Mouse (Mus musculus) layer of hippocampus, adult 8-10 months (tissue): ENCODE measurements around the gene Dach1. TPM values are rescaled to one million over a fixed set of nuclear protein-coding genes. Genes with fewer than 3 reads are reported as not detected.

ENCODE experiments used
- DNase-seq, 2 experiments: peaks; one replicate each; pipeline ENCODE4 v3.0.0; 2022; ENCODE audit warnings: low spot score in 2 of 2
- total RNA-seq, 4 experiments: library from RNA; stranded (reverse); gene quantifications; 2 replicates each; pipeline ENCODE4 v1.2.4; 2022

The Dach1 gene
- total RNA-seq: 1 to 10 TPM; 3.5 to 5.1 (median 4.6) TPM

DNA sequence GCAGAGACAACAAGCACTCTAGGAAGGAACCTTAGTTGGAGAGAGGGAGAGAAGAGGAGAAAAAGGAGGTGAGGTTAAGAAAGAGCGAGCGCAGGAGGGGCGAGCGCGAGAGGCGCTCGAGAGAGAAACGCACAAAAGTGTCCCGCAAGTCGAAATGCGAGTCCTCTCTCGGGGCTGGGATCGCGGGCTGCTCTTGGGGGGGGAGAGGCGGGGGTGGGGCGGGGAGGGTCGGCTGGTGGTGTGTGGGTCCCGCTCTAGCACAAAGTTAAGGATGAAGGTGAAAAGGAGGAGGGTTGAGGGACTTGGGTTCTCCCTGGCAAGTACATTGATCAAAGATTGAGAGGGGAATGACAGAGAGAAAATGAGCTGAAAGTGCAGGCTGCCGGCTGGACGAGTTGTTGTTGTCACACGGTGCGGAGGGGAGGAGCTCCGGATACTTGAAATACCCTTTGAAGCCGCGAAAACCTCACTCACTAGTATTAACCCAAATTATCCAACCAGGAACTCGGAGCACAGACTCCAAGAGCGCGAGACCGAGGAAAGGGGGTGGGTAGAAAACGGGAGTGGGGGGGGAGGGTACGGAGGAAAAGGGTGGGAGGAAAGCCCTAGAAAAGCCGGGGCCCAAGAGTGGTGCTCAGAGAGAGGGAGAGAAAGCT, at the start of gene Dach1:
Gene Dach1, minus strand, starts transcription at position 345 of the 656 bp plus-strand sequence.
- DNase-seq: peak; percentile 15

DNA sequence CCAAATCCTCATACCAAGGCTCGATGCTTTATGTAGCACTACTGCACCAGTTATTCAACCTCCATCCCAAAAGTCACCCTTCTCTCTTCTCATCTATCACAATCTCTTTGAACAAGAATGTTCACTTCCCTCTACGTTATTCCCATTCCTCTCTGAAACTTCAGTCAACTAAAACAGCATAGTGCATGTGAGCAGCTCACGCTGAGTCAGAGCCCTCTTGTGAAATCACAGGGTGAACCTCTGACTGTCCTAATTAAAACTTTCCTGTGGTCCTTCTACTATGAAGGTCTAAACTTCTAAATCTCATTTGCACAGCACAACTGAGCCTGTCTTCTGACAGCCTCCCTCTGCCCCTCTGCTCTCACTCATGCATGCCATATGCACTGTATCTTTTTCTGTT, 30.5 kb upstream of the Dach1 start:
- DNase-seq: no peak

DNA sequence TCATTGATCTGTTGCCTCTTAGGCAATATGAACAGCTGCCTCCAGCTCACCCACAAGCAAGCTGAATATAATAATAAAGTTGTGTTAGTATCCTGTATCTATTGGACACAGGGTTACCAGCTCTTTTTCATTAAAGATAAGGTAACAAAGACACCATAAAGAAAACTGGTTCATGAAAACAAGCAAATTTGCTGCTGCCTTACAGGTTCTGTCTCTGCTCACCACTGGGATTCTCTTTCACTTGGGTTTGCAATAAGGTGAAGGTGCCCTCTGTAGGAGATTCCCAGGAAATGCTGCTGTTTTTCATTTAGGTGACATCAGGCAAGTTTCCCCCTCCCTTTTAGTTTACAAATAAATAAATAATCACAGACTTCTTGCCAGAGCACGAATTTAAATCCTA, 12.0 kb upstream of the Dach1 start:
- no peak for DNase-seq

DNA sequence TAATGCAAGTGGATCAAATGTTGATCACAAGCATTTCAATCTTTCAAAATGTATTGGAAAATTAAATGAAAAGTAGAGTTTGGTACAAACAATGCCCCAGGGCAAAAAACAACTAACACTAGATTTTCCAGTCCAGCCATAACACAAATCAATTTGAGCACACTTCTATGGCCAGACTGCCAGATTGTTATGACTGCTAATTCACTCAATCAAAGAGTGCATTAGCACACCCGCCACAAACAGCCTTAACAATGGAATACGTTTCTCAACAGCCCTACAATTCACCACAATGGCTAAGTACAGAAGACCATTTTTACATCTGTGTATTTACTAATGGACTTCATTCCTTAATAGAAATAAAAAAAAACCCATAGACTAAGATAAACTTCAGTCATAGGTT, 4.3 kb upstream of the Dach1 start:
- no peak for DNase-seq

DNA sequence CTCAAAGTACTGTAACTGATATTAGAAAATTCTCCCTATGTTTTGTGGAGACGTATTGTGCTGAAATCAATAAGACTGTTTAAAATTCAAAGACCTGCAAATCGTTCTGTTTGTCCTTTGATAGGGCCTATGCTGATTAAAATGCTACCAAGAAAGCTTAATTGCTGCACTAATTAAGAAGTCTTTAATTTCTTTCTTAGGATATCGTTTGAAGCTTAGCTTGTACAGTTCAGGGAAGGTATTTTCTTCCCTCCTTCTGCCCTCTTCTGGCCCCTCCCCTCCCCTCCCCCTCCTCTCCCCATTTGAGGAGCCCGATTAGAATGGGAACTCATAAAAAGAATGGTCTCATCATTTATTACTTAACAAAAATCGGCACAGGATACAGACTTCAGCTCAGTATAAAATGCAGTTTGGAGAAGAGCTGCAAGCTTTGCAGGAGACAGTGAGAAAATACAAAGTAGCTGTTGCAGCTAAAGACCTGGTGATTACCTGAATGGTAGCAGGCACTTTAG, 2.9 kb upstream of the Dach1 start:
- DNase-seq: no peak

DNA sequence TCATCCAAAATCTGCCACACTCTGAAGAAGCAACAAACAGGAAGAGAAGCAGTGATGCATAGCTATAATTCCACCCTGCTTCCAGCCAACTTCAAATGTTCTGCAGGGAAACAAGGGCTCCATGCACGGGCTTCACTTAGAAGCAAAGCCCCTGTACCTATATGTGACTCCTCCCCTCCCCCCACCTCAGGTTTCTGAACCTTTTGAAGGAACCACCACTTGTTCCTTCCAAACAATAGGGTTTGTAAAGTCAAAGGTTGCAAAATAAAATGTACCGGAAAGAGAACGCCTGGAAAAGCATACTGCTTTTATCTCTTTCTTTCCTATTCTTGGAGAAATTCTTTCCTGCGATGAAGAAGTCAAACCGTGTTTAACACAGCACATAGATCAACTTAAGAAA, 2.3 kb upstream of the Dach1 start:
- DNase-seq: no peak

DNA sequence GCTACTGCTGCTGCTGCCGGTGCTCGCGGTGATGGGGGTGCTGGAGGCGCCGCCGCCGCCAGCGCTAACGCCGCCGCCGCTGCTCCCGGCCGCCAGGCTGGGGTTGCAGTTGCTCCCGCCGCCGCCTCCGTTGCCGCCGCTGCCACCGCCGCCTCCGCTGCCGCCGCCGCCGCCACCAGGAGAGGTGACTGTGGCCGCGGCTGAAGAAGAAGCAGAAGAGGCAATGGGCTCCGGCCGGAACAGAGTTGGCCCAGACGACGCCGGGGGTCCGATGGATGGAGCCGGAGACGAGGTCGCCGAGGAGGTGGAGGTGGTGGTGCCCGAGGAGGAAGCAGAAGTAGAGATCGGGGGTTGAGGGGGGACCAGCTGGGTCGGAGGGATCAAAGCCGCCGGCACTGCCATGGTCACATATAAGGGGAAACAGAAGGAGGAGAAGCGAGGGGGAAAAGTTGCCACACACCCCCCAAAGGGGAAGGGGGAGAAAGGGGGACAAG, 610 bp downstream of the Dach1 start:
- peak in 1 of 2 experiments; percentile 9 for DNase-seq

DNA sequence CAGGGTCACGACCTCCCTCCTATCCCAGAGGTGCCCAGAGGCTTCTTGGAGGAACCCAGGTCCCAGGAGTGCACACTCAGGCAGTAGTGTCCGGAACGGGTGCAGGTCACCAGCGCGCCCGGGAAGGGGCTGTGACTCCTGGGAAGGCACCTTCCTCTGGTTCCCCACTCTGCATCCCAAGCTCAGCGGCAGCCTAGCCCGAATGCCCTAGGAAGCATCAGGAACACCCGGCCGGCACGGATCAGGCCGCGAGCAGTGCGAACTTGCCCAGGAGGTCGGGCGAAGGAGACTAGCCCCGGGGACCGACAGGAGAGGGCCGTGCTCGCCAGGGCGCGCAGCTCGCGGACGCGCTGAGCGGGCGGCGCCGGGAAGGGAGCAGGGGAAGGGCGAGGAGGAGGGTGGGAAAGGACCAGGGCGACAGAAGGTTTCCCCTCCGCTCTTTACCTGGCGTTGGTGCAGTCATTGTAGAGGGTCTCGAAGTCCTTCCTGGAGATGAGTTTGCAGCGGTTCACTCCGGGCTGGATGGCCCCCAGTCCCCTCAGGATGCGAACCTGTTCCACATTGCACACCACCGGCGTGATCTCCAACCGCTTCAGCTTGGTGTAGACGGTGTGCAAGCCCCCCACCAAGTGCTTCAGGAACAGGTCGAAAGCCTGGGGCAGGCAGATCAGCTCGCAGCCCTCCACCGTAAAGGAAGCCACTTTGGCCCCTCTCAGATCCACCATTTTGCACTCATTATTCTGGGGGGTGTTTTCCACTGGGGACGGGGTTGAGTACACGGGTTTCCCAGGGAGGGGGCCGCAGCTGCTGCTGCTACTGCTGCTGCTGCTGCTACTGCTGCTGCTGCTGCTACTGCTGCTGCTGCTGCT, 1.3 kb downstream of the Dach1 start:
- peak; percentile 7 to 8 for DNase-seq

DNA sequence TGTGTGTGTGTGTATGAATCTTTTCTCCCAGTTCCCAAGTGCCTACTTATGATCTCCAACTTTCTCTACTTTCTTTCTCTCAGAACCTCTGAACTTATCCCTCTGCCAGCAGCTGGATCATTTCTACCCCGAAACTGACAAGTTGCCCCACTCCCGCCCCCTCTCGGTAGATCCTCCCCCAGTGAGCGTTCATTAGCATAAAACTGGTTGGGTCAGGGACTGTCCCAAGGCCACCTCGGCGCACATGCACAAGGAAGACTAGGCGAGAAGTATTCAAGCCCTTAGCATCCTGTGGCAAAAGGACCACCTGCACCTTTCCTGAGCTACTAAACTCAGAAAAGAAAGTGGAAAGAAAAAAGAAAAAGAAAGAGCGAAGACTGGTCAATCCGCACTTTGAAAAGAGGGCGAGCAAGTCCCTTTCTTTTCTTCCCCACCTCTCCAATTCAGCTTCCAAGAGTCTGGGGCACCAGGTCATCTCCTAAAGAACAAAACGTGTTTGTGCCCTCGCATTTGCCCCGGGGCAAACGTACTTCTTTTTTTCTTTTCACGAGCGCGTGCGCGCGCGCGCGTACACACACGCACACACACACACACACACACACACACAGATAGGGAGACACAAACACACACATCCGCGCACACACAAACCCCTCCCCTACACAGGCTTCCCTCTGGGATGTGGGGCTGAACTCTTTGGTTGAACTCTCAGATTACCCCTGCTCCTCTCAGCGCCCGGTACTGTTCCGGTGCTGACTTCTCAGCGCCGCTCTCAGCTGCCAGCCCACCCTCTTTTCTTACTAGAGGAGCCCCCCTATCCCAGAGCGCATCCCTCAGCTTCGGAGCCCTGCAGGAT, 2.2 kb downstream of the Dach1 start:
- no peak for DNase-seq

DNA sequence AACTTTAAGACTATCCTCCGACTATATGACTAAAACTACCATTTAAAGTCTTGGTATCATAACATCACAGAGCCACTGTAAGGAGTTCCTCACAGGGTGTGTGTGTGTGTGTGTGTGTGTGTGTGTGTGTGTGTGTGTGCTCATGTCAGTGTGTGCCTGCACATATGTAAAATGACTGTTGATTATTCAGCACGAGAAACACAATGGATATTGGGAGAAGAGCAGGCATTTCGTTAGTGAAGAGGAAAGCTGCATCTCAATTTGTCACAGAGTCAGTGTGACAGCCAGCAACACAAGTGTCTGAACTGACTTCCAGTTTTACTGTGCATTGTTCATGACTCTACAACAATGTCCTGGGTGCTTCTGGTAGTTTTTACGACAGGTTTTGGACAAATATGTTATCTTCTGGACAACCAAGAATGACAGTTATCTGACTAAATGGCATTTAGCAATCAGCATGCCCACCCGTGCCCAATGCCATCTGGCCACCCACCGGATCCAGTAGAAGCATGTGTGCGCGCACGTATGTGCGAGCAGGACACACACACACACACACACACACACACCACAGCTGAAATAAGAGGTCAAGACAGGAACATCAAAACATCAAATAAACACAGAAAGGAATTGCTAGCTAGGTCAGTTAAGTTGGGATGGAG, 3.1 kb downstream of the Dach1 start:
- DNase-seq: no peak

DNA sequence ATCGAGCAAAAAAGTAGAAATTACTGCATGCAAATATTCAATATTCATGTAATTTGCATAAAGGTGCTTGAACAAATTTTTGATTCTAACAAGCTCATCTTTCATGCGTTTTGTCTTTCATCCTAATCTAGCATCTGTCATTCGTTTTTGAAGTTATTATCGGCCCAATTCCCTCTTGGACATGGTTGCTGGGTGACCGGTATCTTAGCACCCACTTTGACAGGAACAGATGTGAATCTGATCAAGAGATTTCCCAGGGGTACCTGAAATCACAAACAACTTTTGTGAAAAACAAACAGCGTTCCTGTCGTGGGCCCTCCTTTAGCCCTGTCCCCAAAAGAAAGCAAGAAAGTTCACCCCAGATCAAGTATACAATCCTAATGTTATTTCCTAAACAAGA, 12.8 kb downstream of the Dach1 start:
- no peak for DNase-seq

DNA sequence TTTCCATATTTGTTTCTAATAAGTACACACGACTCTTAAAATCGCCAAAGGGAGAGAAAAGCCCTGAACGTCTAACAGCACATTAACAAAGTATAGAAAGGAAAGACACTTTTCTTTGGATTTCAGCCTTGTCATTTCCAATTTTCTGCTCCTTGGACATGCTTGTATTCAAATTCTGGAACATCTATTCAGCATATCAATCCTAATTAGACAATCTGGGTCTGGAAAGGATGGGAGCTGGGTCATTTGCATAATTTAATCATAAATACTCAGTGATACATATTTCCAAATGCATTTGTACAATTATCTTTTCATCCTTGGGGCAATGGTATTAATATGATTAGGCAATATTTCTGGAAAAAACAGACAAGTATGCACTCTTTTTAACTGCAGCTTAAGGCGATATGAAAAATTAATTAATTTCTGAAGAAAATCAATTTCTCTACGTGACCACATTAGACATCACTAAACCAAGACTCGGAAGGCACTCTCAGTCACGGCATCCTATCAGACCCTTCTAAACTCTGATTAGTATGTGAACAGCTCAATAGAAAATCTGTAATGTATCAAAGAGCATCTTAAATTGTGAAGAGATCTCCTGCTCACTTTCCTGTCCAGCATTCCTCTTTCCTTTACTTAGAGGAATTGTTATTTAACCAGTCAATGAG, 13.7 kb downstream of the Dach1 start:
- DNase-seq: no peak

DNA sequence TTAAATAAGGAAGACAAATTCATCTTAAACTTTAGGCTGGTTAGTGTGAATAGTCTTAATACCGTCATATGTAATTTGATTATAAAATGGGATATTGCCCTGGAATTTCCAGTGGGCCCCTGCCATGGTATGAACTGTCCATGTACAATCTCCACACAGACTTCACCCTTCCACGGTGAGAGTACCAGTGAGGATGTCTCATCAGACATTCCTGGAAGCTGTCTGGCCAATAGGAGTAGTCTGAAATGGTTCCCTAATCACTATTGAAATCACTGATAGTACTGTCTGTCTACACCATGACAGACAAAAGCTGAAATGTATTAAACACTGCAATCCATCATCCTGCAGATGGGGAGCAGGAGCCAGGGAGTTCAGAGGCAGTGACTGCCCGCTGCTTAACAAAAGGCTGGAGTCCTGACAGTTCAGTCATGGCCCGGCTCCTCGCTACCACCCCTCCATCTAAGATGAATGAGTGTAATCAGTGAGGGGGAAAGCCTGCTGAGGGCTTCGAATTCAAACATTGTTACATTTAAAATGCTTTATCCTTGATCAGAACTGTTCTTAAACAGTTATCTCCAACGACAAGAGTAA, 14.6 kb downstream of the Dach1 start:
- DNase-seq: no peak

DNA sequence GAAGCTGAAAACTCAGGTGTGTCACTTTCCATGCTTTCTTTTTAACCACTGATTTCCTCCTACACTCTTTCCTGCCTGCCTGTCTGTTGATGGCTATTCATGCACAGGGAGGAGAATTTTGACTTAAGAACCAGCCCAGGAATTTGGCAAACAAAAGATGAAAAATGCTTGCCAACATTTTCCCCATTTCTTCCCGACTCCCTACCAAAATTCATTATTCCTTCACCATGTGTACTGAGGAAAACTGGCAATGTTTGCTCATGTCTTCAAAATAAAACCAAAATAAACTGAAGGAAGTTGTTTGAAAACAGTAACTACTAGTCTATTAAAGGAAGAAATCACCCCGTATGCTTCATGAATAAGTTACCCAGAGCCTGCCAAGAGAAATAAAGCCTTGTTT, 27.8 kb downstream of the Dach1 start:
- no peak for DNase-seq

DNA sequence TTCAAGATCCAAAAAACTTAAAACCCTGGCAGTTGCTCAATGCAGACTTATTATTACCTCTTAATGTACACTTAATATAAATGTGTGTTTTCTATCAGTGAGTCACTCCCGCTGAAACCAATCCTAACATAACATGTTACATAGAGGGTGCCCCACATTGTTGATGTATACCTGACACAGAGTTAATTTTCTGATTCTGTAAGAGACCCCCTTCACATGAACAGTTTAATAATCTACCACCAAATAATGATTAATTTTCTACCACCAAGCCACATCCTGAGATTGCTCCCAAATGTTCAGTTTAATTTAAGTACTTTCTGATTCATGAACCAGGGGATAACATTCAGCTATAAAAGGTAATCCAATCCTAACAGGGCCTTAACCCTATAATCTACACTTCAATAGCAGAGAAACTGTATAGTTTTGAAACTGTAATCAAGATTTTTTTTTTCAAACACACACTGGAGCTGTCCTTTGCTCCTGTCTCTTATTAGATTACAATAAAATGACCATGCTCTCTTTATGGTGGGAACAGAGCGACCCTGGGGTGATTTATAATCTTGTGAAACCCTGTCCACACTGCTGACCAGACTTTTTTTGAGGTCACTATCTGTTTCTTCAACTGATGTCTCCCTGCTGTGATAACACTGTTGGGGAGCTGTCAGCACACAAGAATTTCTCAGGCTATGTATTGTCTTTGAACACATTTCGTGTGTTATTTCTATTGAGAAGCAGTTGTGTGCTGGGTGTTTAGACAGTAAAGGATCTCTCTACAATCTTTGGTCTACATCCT, 30.5 kb downstream of the Dach1 start:
- DNase-seq: no peak

DNA sequence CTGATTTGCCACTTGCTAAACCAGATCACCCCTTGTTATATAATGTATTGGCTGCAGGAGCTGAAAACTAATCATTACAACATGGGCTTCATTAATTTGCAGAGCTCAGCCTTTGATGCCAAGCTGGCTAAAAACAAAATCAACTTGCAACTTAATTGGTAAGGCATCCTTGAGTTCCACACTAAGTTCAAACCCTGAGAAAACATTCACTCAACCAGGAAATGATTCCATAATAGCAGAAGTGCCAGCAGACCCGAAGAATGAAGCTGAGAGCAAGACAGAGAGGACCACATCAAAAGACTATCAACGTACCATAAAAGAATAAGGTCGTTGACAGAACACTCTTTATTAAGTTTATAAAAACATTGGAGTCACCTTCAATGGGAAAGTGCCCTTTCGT, 35.0 kb downstream of the Dach1 start:
- DNase-seq: peak in 1 of 2 experiments; percentile 8

DNA sequence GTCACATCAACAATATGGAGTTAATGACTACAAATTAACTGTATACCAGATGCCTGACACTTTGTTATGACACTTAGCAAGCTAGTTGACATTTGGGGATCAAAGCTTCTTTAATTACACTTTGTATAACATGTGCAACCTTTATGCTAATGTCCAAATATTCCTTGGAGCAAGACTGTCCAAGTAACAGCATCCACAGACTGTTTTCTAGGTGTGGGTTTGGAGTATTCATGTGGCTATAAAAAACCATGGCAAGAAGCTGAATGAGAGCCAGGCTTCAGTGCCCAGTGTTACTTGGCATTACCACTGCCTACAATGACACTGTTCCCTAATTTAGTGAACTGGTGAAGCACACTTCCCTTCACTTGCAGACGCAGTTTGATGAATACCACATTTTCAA, 46.5 kb downstream of the Dach1 start:
- no peak for DNase-seq

DNA sequence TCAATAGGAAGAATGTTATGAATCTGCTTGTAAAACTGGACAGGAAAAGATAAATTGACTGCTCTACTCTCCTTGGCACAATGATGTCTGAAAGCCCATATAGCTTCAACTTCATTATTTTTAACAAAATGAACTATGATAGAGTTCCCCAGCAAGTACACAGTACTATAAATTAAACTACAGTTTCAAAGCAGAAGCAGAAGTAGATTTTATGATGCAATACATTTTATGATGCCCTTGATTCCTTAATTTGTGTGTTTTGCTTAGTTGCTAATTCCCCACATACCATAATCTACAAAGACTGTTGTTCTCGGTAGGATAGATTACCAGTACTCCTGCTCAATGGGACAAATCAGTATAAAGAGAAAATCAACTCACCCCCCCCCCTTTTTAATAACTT, 52.9 kb downstream of the Dach1 start:
- DNase-seq: no peak

DNA sequence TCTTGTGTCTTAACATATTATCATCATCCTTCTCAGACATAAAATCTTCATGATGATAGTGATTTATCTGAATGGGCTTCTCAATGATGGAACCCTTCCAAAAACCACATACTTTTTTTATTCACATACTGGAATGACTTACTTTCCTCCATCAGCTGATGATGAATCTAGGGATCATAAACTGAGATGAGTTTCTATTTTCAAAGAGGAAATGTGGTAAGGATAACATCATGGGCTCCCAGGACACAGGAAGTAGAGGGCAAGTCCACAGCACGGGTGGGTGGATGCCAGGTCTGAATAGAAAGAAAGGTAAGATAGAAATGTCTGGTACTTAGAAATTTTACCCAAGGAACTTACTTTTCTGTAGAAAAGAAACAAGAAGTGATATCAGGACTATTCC, 56.5 kb downstream of the Dach1 start:
- DNase-seq: no peak
